Mouse (Mus musculus) liver, postnatal 0 days (tissue): ENCODE results near the gene Gpc6. TPM values are rescaled to one million over a fixed set of nuclear protein-coding genes. Genes with fewer than 3 reads are reported as not detected.

ENCODE experiments used
- ATAC-seq: fragments of 200-750 bp; cut with Nextera tagmentation; 2 replicates; pipeline ENCODE4 v1.8.0; 2017; ENCODE audit warnings: mild to moderate bottlenecking, moderate library complexity
- DNase-seq: peaks from one replicate; pipeline ENCODE4 v3.0.0-alpha.2; 2016
- H3K27ac ChIP-seq: fragments of 300-500 bp; sonication (generic); 2 replicates; pipeline ENCODE4 v1.5.1; 2014; ENCODE audit warnings: antibody characterized with exemption, moderate library complexity, mild to moderate bottlenecking, low read depth
- H3K27me3 ChIP-seq: fragments of 300-500 bp; sonication (generic); 2 replicates; pipeline ENCODE4 v1.6.1; 2014; ENCODE audit warnings: low read length, control low read depth, mixed read lengths; ENCODE audit not compliant: insufficient read depth
- H3K36me3 ChIP-seq: fragments of 300-500 bp; sonication (generic); replicated peaks from 2 replicates; pipeline ENCODE4 v1.6.1; 2014; ENCODE audit warnings: mild to moderate bottlenecking, control low read depth, low read length, moderate library complexity, mixed read lengths; ENCODE audit not compliant: insufficient read depth
- H3K4me1 ChIP-seq: fragments of 300-500 bp; sonication (generic); 2 replicates; pipeline ENCODE4 v1.6.1; 2014; ENCODE audit warnings: antibody characterized with exemption, mild to moderate bottlenecking, control low read depth; ENCODE audit not compliant: insufficient read depth
- H3K4me2 ChIP-seq: fragments of 300-500 bp; sonication (generic); 2 replicates; pipeline ENCODE4 v1.6.1; 2014; ENCODE audit warnings: low read depth, mild to moderate bottlenecking, low read length, moderate library complexity, mixed read lengths
- H3K4me3 ChIP-seq: fragments of 300-500 bp; sonication (generic); 2 replicates; pipeline ENCODE4 v1.5.1; 2014; ENCODE audit warnings: low read depth, low read length
- H3K9ac ChIP-seq: fragments of 300-500 bp; sonication (generic); replicated peaks from 2 replicates; pipeline ENCODE4 v1.6.1; 2014; ENCODE audit warnings: mild to moderate bottlenecking, moderate library complexity
- H3K9me3 ChIP-seq: fragments of 300-500 bp; sonication (generic); 2 replicates; pipeline ENCODE4 v1.6.1; 2016; ENCODE audit warnings: mild to moderate bottlenecking, control low read depth, low read length, mixed read lengths
- CTCF ChIP-seq: sonication (generic); IDR thresholded peaks from 2 replicates; pipeline ENCODE4 v1.5.1; 2016; ENCODE audit warnings: antibody characterized with exemption, low read depth
- EP300 ChIP-seq: IDR thresholded peaks from 2 replicates; pipeline ENCODE4 v1.6.1; 2016; ENCODE audit warnings: antibody characterized with exemption, low read depth, mild to moderate bottlenecking
- WGBS: fragments of 180-500 bp; shearing (Covaris S2); extraction: QIAGEN DNeasy Blood & Tissue Kit; methylation state at CpG from one replicate; pipeline ENCODE4 v1.1.7; 2014; ENCODE audit not compliant: insufficient replicate concordance; 5-methylcytosine and 5-hydroxymethylcytosine counted together
- polyA plus RNA-seq: library from polyadenylated mRNA; unstranded; fragments of >200 nt; fragmentation: Nextera tagmentation; extraction: Ambion mirVana; gene quantifications from 2 replicates; pipeline ENCODE4 v1.2.1, GENCODE M21; 2015

Gene Gpc6
- polyA plus RNA-seq, 1 experiment from 2014 or later, result 4.8 TPM

DNA sequence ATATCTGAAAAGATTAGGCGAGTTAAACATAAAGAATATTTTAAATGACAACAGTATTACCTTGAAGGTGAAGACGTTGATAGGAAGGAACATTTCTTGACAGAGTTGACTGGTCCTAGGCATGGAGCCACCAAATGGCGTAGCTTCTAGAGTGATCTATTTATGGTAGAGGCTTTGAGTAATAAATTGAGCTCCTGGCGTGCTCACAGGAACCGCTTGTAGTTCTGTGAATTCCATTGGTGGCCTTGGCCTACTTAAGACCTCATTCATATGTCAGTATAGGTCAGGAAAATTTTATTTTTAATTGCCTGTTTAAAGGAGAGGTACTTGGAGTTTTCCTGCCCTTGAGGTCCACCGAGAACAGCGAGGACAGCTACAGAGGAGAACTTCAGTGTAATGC is 18.6 kb downstream of the Gpc6 start:
- no peak for TF ChIP-seq CTCF
- no peak for TF ChIP-seq EP300
- no peak for DNase-seq
- Histone ChIP-seq H3K27me3 (no peaks in the 10 kb centered on the region), H3K9ac (no peak overlapping the region), H3K4me2 (no peak overlapping the region), H3K4me1 (no peaks in the 10 kb centered on the region; the same call in 1 of the 2 replicates), H3K27ac (no peak overlapping the region), H3K4me3 (no peak overlapping the region), H3K9me3 (no peaks in the 10 kb centered on the region), H3K36me3 (no peaks in the 10 kb centered on the region)
- WGBS, result 78% methylated on average over 7 of the region's 7 CpGs
- no peak for ATAC-seq

DNA sequence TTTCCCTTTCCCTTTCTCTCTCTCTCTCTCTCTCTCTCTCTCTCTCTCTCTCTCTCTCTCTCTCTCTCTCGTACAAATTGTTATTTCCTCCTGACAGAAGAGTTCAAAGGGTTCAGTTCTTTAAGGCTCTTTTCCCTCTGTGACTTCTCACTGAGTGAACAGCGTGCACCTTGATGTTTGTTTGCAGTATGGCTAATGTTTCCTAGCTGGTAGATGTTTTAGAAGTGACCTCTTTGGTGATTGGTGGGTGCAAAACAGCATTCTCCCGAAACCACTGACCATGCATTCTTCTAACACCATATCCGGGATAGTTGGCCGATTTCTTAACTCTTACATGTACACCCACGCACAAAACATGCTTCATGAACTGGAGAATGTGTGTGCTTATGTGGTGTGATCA is 20.9 kb downstream of the Gpc6 start:
- no peaks in the 10 kb centered on the region for H3K27me3 ChIP-seq
- no peak overlapping the region for H3K4me3 ChIP-seq
- no peaks in the 10 kb centered on the region for H3K9me3 ChIP-seq
- peak; percentile 96 for ATAC-seq
- H3K4me2 ChIP-seq, result peak overlapping the region; percentile 51
- H3K4me1 ChIP-seq, result no peaks in the 10 kb centered on the region; the same call in 1 of the 2 replicates
- peak; percentile 17 for DNase-seq
- H3K9ac ChIP-seq, result 0 out of 2 replicates have a peak overlapping the region, but pooled peaks have one; percentile 30
- WGBS, result 47% methylated on average over 6 of the region's 6 CpGs
- TF ChIP-seq EP300, result no peak
- TF ChIP-seq CTCF, result no peak
- H3K27ac ChIP-seq, result peak overlapping the region; percentile 94
- H3K36me3 ChIP-seq, result no peaks in the 10 kb centered on the region

DNA sequence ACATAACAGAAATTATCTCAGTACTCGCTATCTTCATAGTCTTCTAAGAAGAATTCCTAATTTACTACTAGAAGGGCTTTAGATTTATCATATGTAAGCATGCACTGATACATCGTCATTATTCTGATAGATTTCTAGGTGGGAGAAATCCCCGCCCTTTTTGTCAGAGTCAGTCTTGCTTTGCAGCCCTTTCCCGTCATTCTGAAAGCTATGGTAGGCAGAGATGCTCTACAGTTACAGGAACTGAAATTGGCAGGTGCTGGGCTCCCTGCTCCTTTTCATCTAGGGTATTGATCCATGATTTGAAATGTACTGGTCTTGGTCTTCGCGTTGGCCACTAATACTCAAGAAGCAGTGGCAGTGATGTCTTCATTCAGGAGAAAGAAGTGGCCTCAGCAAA is 22.3 kb downstream of the Gpc6 start:
- Histone ChIP-seq H3K4me1 (no peaks in the 10 kb centered on the region; the same call in 1 of the 2 replicates), H3K27me3 (no peaks in the 10 kb centered on the region), H3K4me3 (no peak overlapping the region), H3K27ac (0 out of 2 replicates have a peak overlapping the region, but pooled peaks have one; percentile 56), H3K36me3 (no peaks in the 10 kb centered on the region), H3K9me3 (no peaks in the 10 kb centered on the region), H3K4me2 (peak overlapping the region; percentile 14; the same call in 1 of the 2 replicates), H3K9ac (no peak overlapping the region)
- TF ChIP-seq EP300 (no peak), CTCF (no peak)
- WGBS, result 74% methylated on average over 6 of the region's 6 CpGs
- ATAC-seq (no peak), DNase-seq (no peak)

DNA sequence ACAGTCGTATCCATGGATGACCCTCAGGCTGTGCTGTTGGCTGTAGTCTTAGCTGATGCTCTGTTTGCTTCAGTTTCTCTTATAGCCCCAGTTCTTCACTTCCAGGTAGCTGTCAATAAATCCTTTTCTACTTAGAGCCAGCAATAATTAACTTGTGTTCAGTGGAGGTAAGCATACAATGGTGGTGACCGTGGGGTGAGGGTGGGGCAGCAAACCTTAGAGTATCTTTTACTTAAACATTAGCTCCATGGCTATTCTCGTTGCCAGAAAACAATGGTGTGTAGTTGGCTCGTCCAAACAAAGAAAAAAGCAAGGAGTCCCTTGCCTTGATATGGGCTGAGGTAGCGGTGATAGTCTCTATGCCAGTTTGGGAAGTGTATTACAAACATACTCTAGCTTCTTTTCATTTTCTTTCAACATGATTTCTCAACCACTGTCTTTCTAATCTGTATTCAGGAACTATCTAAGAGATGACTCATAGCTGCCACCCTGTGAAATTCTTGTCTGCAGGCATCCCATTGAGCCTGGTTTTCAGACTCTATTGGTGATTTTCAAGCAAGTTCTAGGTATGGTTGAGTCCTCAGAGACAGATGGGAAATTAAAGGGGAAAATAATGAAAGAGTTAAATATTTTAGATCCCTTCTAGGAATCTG is 22.9 kb downstream of the Gpc6 start:
- Histone ChIP-seq H3K4me1 (no peaks in the 10 kb centered on the region; the same call in 1 of the 2 replicates), H3K9me3 (no peaks in the 10 kb centered on the region), H3K36me3 (no peaks in the 10 kb centered on the region), H3K4me3 (no peak overlapping the region), H3K27me3 (no peaks in the 10 kb centered on the region), H3K9ac (no peak overlapping the region), H3K4me2 (peak overlapping the region; percentile 14; the same call in 1 of the 2 replicates), H3K27ac (peak overlapping the region; percentile 56; the same call in 1 of the 2 replicates)
- ATAC-seq, result peak; percentile 35
- DNase-seq, result peak; percentile 19
- 49% methylated on average over 5 of the region's 5 CpGs for WGBS
- TF ChIP-seq CTCF, result no peak
- no peak for TF ChIP-seq EP300

DNA sequence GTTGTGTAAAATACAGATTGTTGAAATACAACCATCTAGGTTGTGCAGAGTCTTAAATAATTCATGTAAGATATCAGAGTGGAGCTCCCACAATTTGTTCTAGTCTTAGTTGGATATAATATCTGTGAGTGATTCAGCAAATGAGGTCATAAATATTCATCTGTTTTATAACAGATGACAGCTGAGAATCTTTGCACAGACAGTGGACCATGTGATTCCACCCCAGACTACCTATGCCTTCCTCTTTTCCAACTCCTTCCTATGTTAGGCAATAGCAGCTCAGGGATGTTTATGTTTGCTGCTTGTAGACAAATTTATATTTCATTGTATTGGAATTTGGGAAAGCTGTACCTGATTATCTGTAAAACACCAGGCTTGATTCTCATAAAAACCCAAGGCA is 32.0 kb downstream of the Gpc6 start:
- Histone ChIP-seq H3K9me3 (no peaks in the 10 kb centered on the region), H3K4me2 (no peak overlapping the region), H3K4me3 (no peak overlapping the region), H3K27ac (no peak overlapping the region), H3K4me1 (no peaks in the 10 kb centered on the region), H3K9ac (no peak overlapping the region), H3K27me3 (no peaks in the 10 kb centered on the region), H3K36me3 (no peaks in the 10 kb centered on the region)
- ATAC-seq (no peak), DNase-seq (no peak)
- no peak for TF ChIP-seq CTCF
- no peak for TF ChIP-seq EP300

DNA sequence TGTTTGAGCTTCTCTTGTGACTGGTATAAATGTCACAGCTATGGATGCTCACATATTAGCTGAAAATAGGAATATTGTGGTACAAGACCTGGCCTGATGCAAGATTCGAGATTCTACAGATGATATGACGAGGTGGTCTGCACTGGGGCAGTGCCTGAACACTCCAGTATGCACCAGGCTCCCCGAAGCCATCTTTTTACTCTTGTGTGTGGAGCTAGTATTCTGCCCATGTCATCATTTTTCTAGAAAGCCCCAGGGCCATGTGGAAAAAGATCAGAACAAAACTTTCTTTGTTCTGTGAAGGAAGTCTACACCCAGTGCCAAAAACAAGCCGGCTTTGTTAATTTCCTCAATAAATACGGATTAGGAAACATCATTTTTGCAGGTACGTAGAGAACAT is 39.7 kb downstream of the Gpc6 start:
- no peak for DNase-seq
- H3K36me3 ChIP-seq, result no peaks in the 10 kb centered on the region
- no peak overlapping the region for H3K4me2 ChIP-seq
- H3K9me3 ChIP-seq, result no peaks in the 10 kb centered on the region
- H3K9ac ChIP-seq, result no peak overlapping the region
- WGBS, result 74% methylated on average over 6 of the region's 6 CpGs
- H3K27me3 ChIP-seq, result no peaks in the 10 kb centered on the region
- H3K27ac ChIP-seq, result no peak overlapping the region
- H3K4me1 ChIP-seq, result no peaks in the 10 kb centered on the region
- no peak for ATAC-seq
- H3K4me3 ChIP-seq, result no peak overlapping the region
- TF ChIP-seq EP300 (no peak), CTCF (no peak)
